Comparison of ENCODE assay signal across 11 mouse cellular contexts in the genomic region with DNA sequence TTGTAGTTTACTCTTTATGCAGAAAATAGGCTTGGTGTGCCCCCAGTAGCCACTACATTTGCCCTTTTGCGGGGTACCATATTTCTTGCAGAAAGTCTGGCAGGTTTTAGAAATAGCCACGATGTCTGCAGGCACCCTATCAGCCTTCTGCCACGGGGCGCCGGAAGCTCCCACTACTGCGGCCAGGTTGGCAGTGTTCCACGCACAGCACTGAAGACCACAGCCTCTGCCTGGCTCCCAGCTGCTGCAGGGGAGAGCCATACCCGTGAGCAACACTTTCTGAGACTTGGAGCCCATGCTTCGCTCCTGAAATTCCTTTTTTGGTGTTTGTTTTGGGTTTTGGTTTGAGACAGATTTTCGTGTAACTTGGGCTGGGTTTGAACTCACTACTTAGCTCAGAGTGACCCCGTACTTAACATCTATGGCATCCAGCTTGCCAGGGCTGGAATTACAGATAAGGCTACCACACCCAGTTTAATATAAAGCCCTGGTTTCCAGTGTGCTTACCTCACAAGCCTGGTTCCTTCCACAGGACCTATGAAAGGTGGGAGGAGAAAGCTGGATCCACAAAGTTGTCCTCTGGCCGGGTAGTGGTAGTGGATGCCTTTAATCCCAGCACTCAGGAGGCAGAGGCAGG. TPM values are rescaled to one million over a fixed set of nuclear protein-coding genes. Genes with fewer than 3 reads are reported as not detected.
DNase-seq lines count a peak whose midpoint lies in the region; ATAC-seq and TF ChIP-seq lines count a peak whose summit lies in the region.
"Had no signal": no experiment of that assay in that cellular context is flagged by ENCODE, and none has a peak within 500 bp of the region (broad histone marks: within the 10 kb centered on the region; RNA-seq: fewer than 3 reads in every experiment).

No protein-coding gene starts in this region.

- H3K4me3 ChIP-seq in heart, postnatal 0 days (ENCODE audit: low read depth, low read length), result no peak overlapping the region
- H3K4me3 ChIP-seq in spleen, adult 2 months (ENCODE audit: extremely low read depth, insufficient read depth, insufficient read length), result no peak overlapping the region
- H3K4me3 ChIP-seq in liver, embryonic 12.5 days, result no peak overlapping the region
- H3K4me3 ChIP-seq in midbrain, embryonic 14.5 days (replicated peaks; ENCODE audit: low read depth, low read length), result no peak overlapping the region
- no peak overlapping the region for H3K4me3 ChIP-seq in hindbrain, embryonic 16.5 days (ENCODE audit: low read length)
- H3K4me3 ChIP-seq: kidney, embryonic 15.5 days had no signal

- H3K27me3 ChIP-seq in heart, postnatal 0 days (ENCODE audit: control insufficient read depth, insufficient read depth, low read length), result no peaks in the 10 kb centered on the region
- no peaks in the 10 kb centered on the region for H3K27me3 ChIP-seq in spleen, adult 2 months (ENCODE audit: control insufficient read depth, insufficient read depth, low read length)
- H3K27me3 ChIP-seq in liver, embryonic 12.5 days (replicated peaks), result 0 out of 2 replicates have a peak, but pooled peaks cover under 1% of the 10 kb centered on the region
- no peaks in the 10 kb centered on the region for H3K27me3 ChIP-seq in midbrain, embryonic 14.5 days (ENCODE audit: control insufficient read depth, insufficient read depth, low read length)
- H3K27me3 ChIP-seq in hindbrain, embryonic 16.5 days (replicated peaks; ENCODE audit: control insufficient read depth, insufficient read depth, low read length), result no peaks in the 10 kb centered on the region
- H3K27me3 ChIP-seq: kidney, embryonic 15.5 days had no signal

- H3K9ac ChIP-seq in heart, postnatal 0 days (replicated peaks; ENCODE audit: low read depth, low read length), result no peak overlapping the region
- peak overlapping the region; percentile 22; the same call in 1 of the 2 replicates for H3K9ac ChIP-seq in liver, embryonic 12.5 days
- H3K9ac ChIP-seq in midbrain, embryonic 14.5 days (replicated peaks; ENCODE audit: low read length), result no peak overlapping the region
- H3K9ac ChIP-seq in hindbrain, embryonic 16.5 days (ENCODE audit: low read depth, low read length), result no peak overlapping the region
- H3K9ac ChIP-seq: kidney, embryonic 15.5 days had no signal

- no peak overlapping the region for H3K4me2 ChIP-seq in heart, postnatal 0 days (ENCODE audit: low read depth, low read length)
- peak overlapping the region; percentile 16; the same call in 1 of the 2 replicates for H3K4me2 ChIP-seq in liver, embryonic 12.5 days
- no peak overlapping the region for H3K4me2 ChIP-seq in midbrain, embryonic 14.5 days (ENCODE audit: low read length)
- H3K4me2 ChIP-seq in hindbrain, embryonic 16.5 days (ENCODE audit: low read length), result no peak overlapping the region
- H3K4me2 ChIP-seq: kidney, embryonic 15.5 days had no signal

- intact Hi-C loops in heart, postnatal 10 days (cut with DNase I), result no loop called here

- no peak for TF ChIP-seq POLR2A in spleen, adult 2 months (IDR thresholded peaks at IDR 0.05; ENCODE audit: low read depth, low read length)

- no peak for ATAC-seq in heart, postnatal 0 days (ENCODE audit: insufficient read depth, low read depth)
- no peak for ATAC-seq in liver, embryonic 12.5 days
- ATAC-seq in midbrain, embryonic 14.5 days (ENCODE audit: low FRiP score, low TSS enrichment), result no peak
- ATAC-seq in hindbrain, embryonic 16.5 days, result no peak

- DNase-seq in heart, postnatal 0 days (ENCODE audit: low spot score), result no peak
- DNase-seq in heart, postnatal 10 days, result no peak
- peak in 1 of 2 experiments; percentile 48 for DNase-seq in spleen, adult 2 months (ENCODE audit: low read depth in 1 of 2, low spot score in 2 of 2)
- no peak for DNase-seq in spleen, postnatal 14 days (ENCODE audit: low spot score in 2 of 2)
- DNase-seq in thymus, postnatal 14 days, result peak; percentile 75
- no peak for DNase-seq in midbrain, embryonic 14.5 days
- DNase-seq: adrenal gland, postnatal 25 days; lung, postnatal 36 days had no signal

- no peaks in the 10 kb centered on the region for H3K9me3 ChIP-seq in heart, postnatal 0 days (replicated peaks; ENCODE audit: control insufficient read depth, low read length)
- no peaks in the 10 kb centered on the region for H3K9me3 ChIP-seq in liver, embryonic 12.5 days (replicated peaks)
- no peaks in the 10 kb centered on the region for H3K9me3 ChIP-seq in midbrain, embryonic 14.5 days (ENCODE audit: control insufficient read depth, low read length)
- no peaks in the 10 kb centered on the region for H3K9me3 ChIP-seq in hindbrain, embryonic 16.5 days (ENCODE audit: control insufficient read depth, low read length)
- H3K9me3 ChIP-seq: kidney, embryonic 15.5 days had no signal

- no peak for TF ChIP-seq CTCF in heart, postnatal 0 days (IDR thresholded peaks at IDR 0.05; ENCODE audit: low read depth)
- TF ChIP-seq CTCF in spleen, adult 2 months (IDR thresholded peaks at IDR 0.05; ENCODE audit: extremely low read depth, insufficient read depth, insufficient read length, insufficient replicate concordance), result no peak

- WGBS in heart, postnatal 0 days, result 36% methylated on average over 12 of the region's 12 CpGs
- WGBS in spleen, adult 2 months, result 18% methylated on average over 12 of the region's 12 CpGs
- WGBS in liver, embryonic 12.5 days (ENCODE audit: insufficient replicate concordance), result 38% methylated on average over 12 of the region's 12 CpGs
- 85% methylated on average over 12 of the region's 12 CpGs for WGBS in midbrain, embryonic 14.5 days
- WGBS in hindbrain, embryonic 16.5 days, result 71% methylated on average over 12 of the region's 12 CpGs

- no peaks in the 10 kb centered on the region for H3K36me3 ChIP-seq in heart, postnatal 0 days (replicated peaks; ENCODE audit: control insufficient read depth, insufficient read depth, low read length)
- no peaks in the 10 kb centered on the region for H3K36me3 ChIP-seq in spleen, adult 2 months (ENCODE audit: control insufficient read depth, insufficient read depth, low read length)
- no peaks in the 10 kb centered on the region for H3K36me3 ChIP-seq in liver, embryonic 12.5 days
- no peaks in the 10 kb centered on the region for H3K36me3 ChIP-seq in midbrain, embryonic 14.5 days (ENCODE audit: control insufficient read depth, insufficient read depth, low read length)
- H3K36me3 ChIP-seq in hindbrain, embryonic 16.5 days (ENCODE audit: control insufficient read depth, insufficient read depth, low read length), result no peaks in the 10 kb centered on the region
- H3K36me3 ChIP-seq: kidney, embryonic 15.5 days had no signal

- no peak for TF ChIP-seq EP300 in heart, postnatal 0 days (IDR thresholded peaks at IDR 0.05; ENCODE audit: low read depth)

- H3K27ac ChIP-seq in heart, postnatal 0 days (ENCODE audit: low read depth), result 0 out of 2 replicates have a peak overlapping the region, but pooled peaks have one; percentile 2
- H3K27ac ChIP-seq in spleen, adult 2 months (ENCODE audit: insufficient read depth, low read length), result peak overlapping the region; percentile 49
- H3K27ac ChIP-seq in liver, embryonic 12.5 days, result peak overlapping the region; percentile 70
- no peak overlapping the region for H3K27ac ChIP-seq in midbrain, embryonic 14.5 days (replicated peaks; ENCODE audit: low read depth, low read length)
- H3K27ac ChIP-seq in hindbrain, embryonic 16.5 days (ENCODE audit: low read depth, low read length), result no peak overlapping the region
- H3K27ac ChIP-seq: kidney, embryonic 15.5 days had no signal

- peaks cover 17% of the 10 kb centered on the region for H3K4me1 ChIP-seq in heart, postnatal 0 days (ENCODE audit: control insufficient read depth, insufficient read depth)
- peaks cover 34% of the 10 kb centered on the region for H3K4me1 ChIP-seq in spleen, adult 2 months (ENCODE audit: control insufficient read depth, insufficient read depth, insufficient read length)
- peaks cover 71% of the 10 kb centered on the region for H3K4me1 ChIP-seq in liver, embryonic 12.5 days
- H3K4me1 ChIP-seq in midbrain, embryonic 14.5 days (ENCODE audit: control insufficient read depth, insufficient read depth, low read length), result no peaks in the 10 kb centered on the region
- no peaks in the 10 kb centered on the region for H3K4me1 ChIP-seq in hindbrain, embryonic 16.5 days (ENCODE audit: control insufficient read depth, insufficient read depth, low read depth, low read length)

RNA-seq across cellular contexts. Expression of a gene that starts 40.9 kb away (rescaled TPM):
- 17.7 and 48.7 TPM in 2 replicates for total RNA-seq in heart, postnatal 0 days (2014; rRNA removed; ENCODE audit: low replicate concordance)
- 5.8 and 6.2 TPM in 2 replicates for polyA plus RNA-seq in heart, postnatal 0 days (2015; fragmentation: Nextera tagmentation; extraction: Ambion mirVana)
- 10 to 100 TPM; 27.6 to 28.4 TPM for total RNA-seq in heart, postnatal 10 days (2021)
- polyA plus RNA-seq in spleen, adult 2 months (2012; rRNA removed), result 48.4 and 67.9 TPM in 2 replicates
- 8.1 and 8.3 TPM in 2 replicates for polyA plus RNA-seq in liver, embryonic 12.5 days (2016; fragmentation: Nextera tagmentation; extraction: Ambion mirVana)
- 15.3 and 18.2 TPM in 2 replicates for polyA plus RNA-seq in midbrain, embryonic 14.5 days (2014; fragmentation: Nextera tagmentation; extraction: Ambion mirVana)
- 11.6 and 14.5 TPM in 2 replicates for polyA plus RNA-seq in hindbrain, embryonic 16.5 days (2015; fragmentation: Nextera tagmentation; extraction: Ambion mirVana)

RNA-seq across cellular contexts. Expression of a gene that starts 52.7 kb away (rescaled TPM):
- 19.2 and 48.1 TPM in 2 replicates for total RNA-seq in heart, postnatal 0 days (2014; rRNA removed; ENCODE audit: low replicate concordance)
- 35.3 and 35.4 TPM in 2 replicates for polyA plus RNA-seq in heart, postnatal 0 days (2015; fragmentation: Nextera tagmentation; extraction: Ambion mirVana)
- total RNA-seq in heart, postnatal 10 days (2021), result 10 to 100 TPM; 48.7 to 55.5 TPM
- polyA plus RNA-seq in spleen, adult 2 months (2012; rRNA removed), result 25.0 and 25.4 TPM in 2 replicates
- polyA plus RNA-seq in liver, embryonic 12.5 days (2016; fragmentation: Nextera tagmentation; extraction: Ambion mirVana), result 35.7 and 38.5 TPM in 2 replicates
- 64.4 and 67.8 TPM in 2 replicates for polyA plus RNA-seq in midbrain, embryonic 14.5 days (2014; fragmentation: Nextera tagmentation; extraction: Ambion mirVana)
- polyA plus RNA-seq in hindbrain, embryonic 16.5 days (2015; fragmentation: Nextera tagmentation; extraction: Ambion mirVana), result 64.3 and 66.4 TPM in 2 replicates

Comparison
In these comparisons a context has a peak if more than half of its experiments do, and no peak if none do; other contexts are left out.
1. H3K27ac ChIP-seq: peak in heart, postnatal 0 days (single experiment), spleen, adult 2 months (single experiment) and liver, embryonic 12.5 days (single experiment); none in midbrain, embryonic 14.5 days (single experiment) and hindbrain, embryonic 16.5 days (single experiment).